Mouse (Mus musculus): ENCODE measurements around the gene Rsad2. TPM values are rescaled to one million over a fixed set of nuclear protein-coding genes. Genes with fewer than 3 reads are reported as not detected.

Gene Rsad2
- polyA plus RNA-seq, 1 experiment from 2014 or later, result 0.28 TPM

- Histone ChIP-seq H3K27ac (ENCODE audit: low read depth, low read length) (no peak overlapping the region), H3K4me2 (replicated peaks; ENCODE audit: low read depth, low read length) (no peak overlapping the region), H3K27me3 (ENCODE audit: control insufficient read depth, insufficient read depth, low read length) (no peaks in the 10 kb centered on the region), H3K9me3 (ENCODE audit: control insufficient read depth, low read length) (no peaks in the 10 kb centered on the region), H3K36me3 (ENCODE audit: control insufficient read depth, insufficient read depth, low read length) (no peaks in the 10 kb centered on the region), H3K9ac (ENCODE audit: low read depth, low read length) (no peak overlapping the region), H3K4me1 (replicated peaks; ENCODE audit: control insufficient read depth, insufficient read depth, low read length) (0 out of 2 replicates have a peak, but pooled peaks cover 4% of the 10 kb centered on the region), H3K4me3 (ENCODE audit: low read depth, low read length) (no peak overlapping the region)
- WGBS, result 87% methylated on average over 6 of the region's 6 CpGs
- DNase-seq (ENCODE audit: low spot score), result no peak
- no peak for ATAC-seq (ENCODE audit: low FRiP score)
These were observed 17.5 kb upstream of the Rsad2 start for GRCm38 (mm10) chr12:26473746-26474145.

GRCm38 (mm10) chr12:26472770-26473481 lies 16.7 kb upstream of the Rsad2 start:
- H3K4me1 ChIP-seq (replicated peaks; ENCODE audit: control insufficient read depth, insufficient read depth, low read length), result 0 out of 2 replicates have a peak, but pooled peaks cover 4% of the 10 kb centered on the region
- H3K27me3 ChIP-seq (ENCODE audit: control insufficient read depth, insufficient read depth, low read length), result no peaks in the 10 kb centered on the region
- ATAC-seq (ENCODE audit: low FRiP score) (no peak), DNase-seq (ENCODE audit: low spot score) (no peak)
- no peaks in the 10 kb centered on the region for H3K9me3 ChIP-seq (ENCODE audit: control insufficient read depth, low read length)
- no peak overlapping the region for H3K4me2 ChIP-seq (replicated peaks; ENCODE audit: low read depth, low read length)
- no peak overlapping the region for H3K4me3 ChIP-seq (ENCODE audit: low read depth, low read length)
- no peak overlapping the region for H3K9ac ChIP-seq (ENCODE audit: low read depth, low read length)
- WGBS, result 85% methylated on average over 3 of the region's 3 CpGs
- H3K27ac ChIP-seq (ENCODE audit: low read depth, low read length), result no peak overlapping the region; the same call in 1 of the 2 replicates
- H3K36me3 ChIP-seq (ENCODE audit: control insufficient read depth, insufficient read depth, low read length), result no peaks in the 10 kb centered on the region

- Histone ChIP-seq H3K9me3 (ENCODE audit: control insufficient read depth, low read length) (no peaks in the 10 kb centered on the region), H3K27me3 (ENCODE audit: control insufficient read depth, insufficient read depth, low read length) (no peaks in the 10 kb centered on the region), H3K4me3 (ENCODE audit: low read depth, low read length) (no peak overlapping the region), H3K36me3 (ENCODE audit: control insufficient read depth, insufficient read depth, low read length) (no peaks in the 10 kb centered on the region), H3K27ac (ENCODE audit: low read depth, low read length) (no peak overlapping the region), H3K9ac (ENCODE audit: low read depth, low read length) (no peak overlapping the region), H3K4me1 (replicated peaks; ENCODE audit: control insufficient read depth, insufficient read depth, low read length) (0 out of 2 replicates have a peak, but pooled peaks cover 4% of the 10 kb centered on the region), H3K4me2 (replicated peaks; ENCODE audit: low read depth, low read length) (no peak overlapping the region)
- no peak for ATAC-seq (ENCODE audit: low FRiP score)
- DNase-seq (ENCODE audit: low spot score), result no peak
- 58% methylated on average over 3 of the region's 3 CpGs for WGBS
These were observed 15.1 kb upstream of the Rsad2 start for GRCm38 (mm10) chr12:26471376-26471775.

GRCm38 (mm10) chr12:26470042-26470409 lies 13.8 kb upstream of the Rsad2 start:
- DNase-seq (ENCODE audit: low spot score) (no peak), ATAC-seq (ENCODE audit: low FRiP score) (no peak; the same call in 1 of the 2 replicates)
- no peaks in the 10 kb centered on the region for H3K36me3 ChIP-seq (ENCODE audit: control insufficient read depth, insufficient read depth, low read length)
- H3K9ac ChIP-seq (ENCODE audit: low read depth, low read length), result peak overlapping the region; percentile 89
- WGBS, result 29% methylated on average over 6 of the region's 6 CpGs
- H3K27ac ChIP-seq (ENCODE audit: low read depth, low read length), result no peak overlapping the region
- H3K4me2 ChIP-seq (replicated peaks; ENCODE audit: low read depth, low read length), result peak overlapping the region; percentile 98
- H3K4me1 ChIP-seq (replicated peaks; ENCODE audit: control insufficient read depth, insufficient read depth, low read length), result 0 out of 2 replicates have a peak, but pooled peaks cover 4% of the 10 kb centered on the region
- H3K27me3 ChIP-seq (ENCODE audit: control insufficient read depth, insufficient read depth, low read length), result no peaks in the 10 kb centered on the region
- peak overlapping the region; percentile 70 for H3K4me3 ChIP-seq (ENCODE audit: low read depth, low read length)
- no peaks in the 10 kb centered on the region for H3K9me3 ChIP-seq (ENCODE audit: control insufficient read depth, low read length)

GRCm38 (mm10) chr12:26469098-26470041 lies 13.1 kb upstream of the Rsad2 start, which contains the start of gene Cmpk2:
Gene Cmpk2, plus strand, starts transcription at chr12:26469204.
- Histone ChIP-seq H3K4me3 (ENCODE audit: low read depth, low read length) (peak within 1 kb of the TSS; percentile 70), H3K36me3 (ENCODE audit: control insufficient read depth, insufficient read depth, low read length) (no peaks in the 10 kb centered on the region), H3K27ac (ENCODE audit: low read depth, low read length) (peak within 1 kb of the TSS; percentile 87), H3K4me1 (replicated peaks; ENCODE audit: control insufficient read depth, insufficient read depth, low read length) (0 out of 2 replicates have a peak, but pooled peaks cover 4% of the 10 kb centered on the region), H3K9ac (ENCODE audit: low read depth, low read length) (peak within 1 kb of the TSS; percentile 89), H3K9me3 (ENCODE audit: control insufficient read depth, low read length) (no peaks in the 10 kb centered on the region), H3K4me2 (replicated peaks; ENCODE audit: low read depth, low read length) (peak within 1 kb of the TSS; percentile 98), H3K27me3 (ENCODE audit: control insufficient read depth, insufficient read depth, low read length) (no peaks in the 10 kb centered on the region)
- DNase-seq (ENCODE audit: low spot score) (peak; percentile 83), ATAC-seq (ENCODE audit: low FRiP score) (peak; percentile 85)
- WGBS, result under 1% methylated on average over 66 of the region's 69 CpGs

- no peaks in the 10 kb centered on the region for H3K36me3 ChIP-seq (ENCODE audit: control insufficient read depth, insufficient read depth, low read length)
- H3K4me2 ChIP-seq (replicated peaks; ENCODE audit: low read depth, low read length), result no peak overlapping the region
- no peaks in the 10 kb centered on the region for H3K27me3 ChIP-seq (ENCODE audit: control insufficient read depth, insufficient read depth, low read length)
- no peak overlapping the region for H3K27ac ChIP-seq (ENCODE audit: low read depth, low read length)
- 0 out of 2 replicates have a peak, but pooled peaks cover 4% of the 10 kb centered on the region for H3K4me1 ChIP-seq (replicated peaks; ENCODE audit: control insufficient read depth, insufficient read depth, low read length)
- ATAC-seq (ENCODE audit: low FRiP score), result no peak
- no peak for DNase-seq (ENCODE audit: low spot score)
- H3K4me3 ChIP-seq (ENCODE audit: low read depth, low read length), result no peak overlapping the region
- no peak overlapping the region for H3K9ac ChIP-seq (ENCODE audit: low read depth, low read length)
- no peaks in the 10 kb centered on the region for H3K9me3 ChIP-seq (ENCODE audit: control insufficient read depth, low read length)
- WGBS, result 60% methylated on average over 5 of the region's 5 CpGs
These were observed 9.3 kb upstream of the Rsad2 start for GRCm38 (mm10) chr12:26465600-26465999.

- DNase-seq (ENCODE audit: low spot score), result no peak
- no peak for ATAC-seq (ENCODE audit: low FRiP score)
- no peaks in the 10 kb centered on the region for H3K36me3 ChIP-seq (ENCODE audit: control insufficient read depth, insufficient read depth, low read length)
- no peak overlapping the region for H3K9ac ChIP-seq (ENCODE audit: low read depth, low read length)
- H3K4me3 ChIP-seq (ENCODE audit: low read depth, low read length), result no peak overlapping the region
- 81% methylated on average over 2 of the region's 2 CpGs for WGBS
- H3K27ac ChIP-seq (ENCODE audit: low read depth, low read length), result no peak overlapping the region
- no peak overlapping the region for H3K4me2 ChIP-seq (replicated peaks; ENCODE audit: low read depth, low read length)
- H3K9me3 ChIP-seq (ENCODE audit: control insufficient read depth, low read length), result no peaks in the 10 kb centered on the region
- H3K4me1 ChIP-seq (replicated peaks; ENCODE audit: control insufficient read depth, insufficient read depth, low read length), result no peaks in the 10 kb centered on the region
- H3K27me3 ChIP-seq (ENCODE audit: control insufficient read depth, insufficient read depth, low read length), result no peaks in the 10 kb centered on the region
These were observed 3.8 kb upstream of the Rsad2 start for GRCm38 (mm10) chr12:26460091-26460490.

GRCm38 (mm10) chr12:26454682-26455081 lies 1.6 kb downstream of the Rsad2 start:
- H3K4me3 ChIP-seq (ENCODE audit: low read depth, low read length), result no peak overlapping the region
- H3K4me2 ChIP-seq (replicated peaks; ENCODE audit: low read depth, low read length), result no peak overlapping the region
- H3K27me3 ChIP-seq (ENCODE audit: control insufficient read depth, insufficient read depth, low read length), result no peaks in the 10 kb centered on the region
- no peak overlapping the region for H3K9ac ChIP-seq (ENCODE audit: low read depth, low read length)
- H3K9me3 ChIP-seq (ENCODE audit: control insufficient read depth, low read length), result no peaks in the 10 kb centered on the region
- 70% methylated on average over 5 of the region's 5 CpGs for WGBS
- no peaks in the 10 kb centered on the region for H3K36me3 ChIP-seq (ENCODE audit: control insufficient read depth, insufficient read depth, low read length)
- DNase-seq (ENCODE audit: low spot score), result no peak
- H3K27ac ChIP-seq (ENCODE audit: low read depth, low read length), result no peak overlapping the region
- no peaks in the 10 kb centered on the region for H3K4me1 ChIP-seq (replicated peaks; ENCODE audit: control insufficient read depth, insufficient read depth, low read length)
- ATAC-seq (ENCODE audit: low FRiP score), result no peak
